Mouse (Mus musculus): Measurements from ENCODE around the gene Gm49388. TPM values are rescaled to one million over a fixed set of nuclear protein-coding genes. Genes with fewer than 3 reads are reported as not detected.
"Not testable (repeated sequence)": the region's sequence is repeated elsewhere in the genome, so short reads cannot be mapped to it uniquely, and the experiment has no call there.

Gm49388 gene
- polyA plus RNA-seq, 1 experiment = 1.4 TPM

DNA sequence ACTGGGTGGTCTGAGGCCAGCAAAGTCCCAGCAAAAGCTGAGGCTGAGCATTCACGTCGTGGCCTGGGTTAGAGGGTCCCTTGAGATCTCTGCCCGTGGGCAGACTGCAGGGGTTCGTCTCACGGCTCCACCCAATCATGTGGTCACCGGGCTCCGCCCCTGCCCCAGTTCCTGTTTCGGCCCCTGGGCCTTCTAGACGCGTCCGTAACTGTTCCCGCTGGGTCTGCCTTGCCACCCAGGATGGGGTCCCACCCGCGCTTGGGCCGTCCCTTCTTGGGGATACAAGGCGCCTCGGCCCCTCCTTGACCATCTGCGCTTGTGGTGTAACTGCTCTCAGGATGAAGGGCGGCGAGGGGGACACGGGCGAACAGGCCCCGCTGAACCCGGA, 15.8 kb upstream of the Gm49388 start, which contains the start of gene Orai3:
Orai3 (plus strand) TSS at position 165 of the 388 bp plus-strand sequence.
- H3K36me3 ChIP-seq (ENCODE audit: control insufficient read depth, insufficient read depth) = peaks cover 18% of the 10 kb centered on the region
- peak within 1 kb of the TSS; percentile 83 for H3ac ChIP-seq (ENCODE audit: control insufficient read depth, insufficient read length, low read depth)
- H3K27me3 ChIP-seq (ENCODE audit: control insufficient read depth, insufficient read depth, insufficient read length) = no peaks in the 10 kb centered on the region
- H3K79me2 ChIP-seq (ENCODE audit: control insufficient read depth, insufficient read depth) = peaks cover 12% of the 10 kb centered on the region
- H3K4me3 ChIP-seq (ENCODE audit: insufficient read depth, poor library complexity, severe bottlenecking) = peak within 1 kb of the TSS; percentile 37
- H3K79me3 ChIP-seq (ENCODE audit: low read depth) = no peaks in the 10 kb centered on the region
- peak; percentile 72 for TF ChIP-seq USF1 (IDR thresholded peaks at IDR 0.05; ENCODE audit: low read depth)
- no peak for TF ChIP-seq MYOD1 (IDR thresholded peaks at IDR 0.05; ENCODE audit: control insufficient read depth, insufficient read length, low read depth)

DNA sequence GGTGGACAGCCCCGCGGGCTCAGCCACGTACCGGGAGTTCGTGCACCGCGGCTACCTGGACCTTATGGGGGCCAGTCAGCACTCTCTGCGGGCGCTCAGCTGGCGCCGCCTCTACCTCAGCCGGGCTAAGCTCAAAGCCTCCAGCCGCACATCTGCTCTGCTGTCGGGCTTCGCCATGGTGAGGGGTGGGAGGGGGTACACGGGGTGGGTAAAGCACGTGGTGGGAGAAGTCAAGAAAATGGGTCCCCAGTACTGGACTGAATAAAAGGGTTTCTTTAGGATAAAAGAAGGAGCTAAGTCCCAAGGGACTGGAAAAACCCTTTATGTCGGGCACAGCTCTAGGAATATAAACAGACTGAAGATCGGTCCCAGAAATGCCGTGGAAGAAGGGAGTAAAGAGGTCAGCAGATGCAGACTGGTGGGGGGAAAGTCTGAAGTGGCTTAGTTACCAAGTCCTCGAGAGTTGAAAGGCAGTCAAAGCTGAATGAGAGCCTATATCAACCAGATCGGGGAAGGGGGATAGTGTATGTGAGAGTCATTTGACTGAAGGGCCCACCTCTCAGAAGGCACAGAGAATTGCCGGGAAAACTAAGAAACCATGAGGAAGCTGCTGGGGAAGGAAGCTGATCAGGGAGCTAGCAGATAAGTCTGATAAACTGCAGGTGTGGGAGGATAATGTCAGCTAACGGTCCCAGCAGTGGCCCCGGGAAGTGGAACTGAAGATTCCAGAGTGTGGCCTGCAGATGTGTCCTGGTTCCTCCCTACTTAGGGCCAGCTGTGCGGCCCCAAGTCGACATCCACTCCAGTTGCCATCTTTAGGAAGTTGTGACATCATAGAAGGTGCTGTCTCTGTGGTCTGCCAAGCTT, 15.1 kb upstream of the Gm49388 start:
- Histone ChIP-seq H3K79me3 (ENCODE audit: low read depth) (no peaks in the 10 kb centered on the region), H3K4me3 (ENCODE audit: insufficient read depth, poor library complexity, severe bottlenecking) (peak overlapping the region; percentile 37), H3K27me3 (ENCODE audit: control insufficient read depth, insufficient read depth, insufficient read length) (no peaks in the 10 kb centered on the region), H3ac (ENCODE audit: control insufficient read depth, insufficient read length, low read depth) (peak overlapping the region; percentile 83), H3K36me3 (ENCODE audit: control insufficient read depth, insufficient read depth) (peaks cover 13% of the 10 kb centered on the region), H3K79me2 (ENCODE audit: control insufficient read depth, insufficient read depth) (peaks cover 12% of the 10 kb centered on the region)
- no peak for TF ChIP-seq FOSL1 (IDR thresholded peaks at IDR 0.05; ENCODE audit: insufficient read depth, low read length, poor library complexity, severe bottlenecking)
- TF ChIP-seq CTCF (IDR thresholded peaks at IDR 0.05; ENCODE audit: control insufficient read depth, insufficient read depth, insufficient read length) = no peak
- no peak for TF ChIP-seq MAX (IDR thresholded peaks at IDR 0.05)
- TF ChIP-seq USF1 (IDR thresholded peaks at IDR 0.05; ENCODE audit: low read depth) = no peak
- TF ChIP-seq MYOG (IDR thresholded peaks at IDR 0.05; ENCODE audit: control insufficient read depth, extremely low read depth, insufficient read length) = no peak
- no peak for TF ChIP-seq MYOD1 (IDR thresholded peaks at IDR 0.05; ENCODE audit: control insufficient read depth, insufficient read length, low read depth)
- no peak for TF ChIP-seq CEBPB (IDR thresholded peaks at IDR 0.05; ENCODE audit: low read depth)

DNA sequence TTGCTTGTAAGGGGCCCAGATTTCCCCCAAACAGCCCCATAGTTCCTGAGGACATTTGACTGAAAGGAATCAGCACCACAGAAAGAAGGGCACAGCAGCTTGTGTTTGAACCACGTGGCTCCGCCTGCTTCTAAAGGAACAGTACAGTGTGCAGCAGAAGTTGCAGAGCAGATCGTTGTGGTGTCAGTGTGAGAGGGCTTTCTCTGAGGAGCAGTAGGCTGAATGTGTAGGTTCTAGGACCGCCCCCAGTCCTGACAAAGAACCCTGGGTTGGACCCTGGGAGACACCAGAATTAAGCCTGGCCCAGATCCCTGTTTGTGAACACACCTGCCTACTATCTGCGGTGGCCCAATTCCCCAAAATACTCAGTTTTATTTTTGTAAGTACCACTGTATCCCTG, 14.1 kb upstream of the Gm49388 start:
- H3K4me3 ChIP-seq (ENCODE audit: insufficient read depth, poor library complexity, severe bottlenecking) = no peak overlapping the region
- H3K27me3 ChIP-seq (ENCODE audit: control insufficient read depth, insufficient read depth, insufficient read length) = no peaks in the 10 kb centered on the region
- H3K79me3 ChIP-seq (ENCODE audit: low read depth) = no peaks in the 10 kb centered on the region
- H3ac ChIP-seq (ENCODE audit: control insufficient read depth, insufficient read length, low read depth) = no peak overlapping the region
- TF ChIP-seq CEBPB (IDR thresholded peaks at IDR 0.05; ENCODE audit: low read depth) (no peak), MYOG (IDR thresholded peaks at IDR 0.05; ENCODE audit: control insufficient read depth, extremely low read depth, insufficient read length) (no peak), USF1 (IDR thresholded peaks at IDR 0.05; ENCODE audit: low read depth) (no peak), CTCF (IDR thresholded peaks at IDR 0.05; ENCODE audit: control insufficient read depth, insufficient read depth, insufficient read length) (no peak), MAX (IDR thresholded peaks at IDR 0.05) (no peak), FOSL1 (IDR thresholded peaks at IDR 0.05; ENCODE audit: insufficient read depth, low read length, poor library complexity, severe bottlenecking) (no peak), MYOD1 (IDR thresholded peaks at IDR 0.05; ENCODE audit: control insufficient read depth, insufficient read length, low read depth) (no peak)
- H3K79me2 ChIP-seq (ENCODE audit: control insufficient read depth, insufficient read depth) = peaks cover 12% of the 10 kb centered on the region
- peaks cover 7% of the 10 kb centered on the region for H3K36me3 ChIP-seq (ENCODE audit: control insufficient read depth, insufficient read depth)

DNA sequence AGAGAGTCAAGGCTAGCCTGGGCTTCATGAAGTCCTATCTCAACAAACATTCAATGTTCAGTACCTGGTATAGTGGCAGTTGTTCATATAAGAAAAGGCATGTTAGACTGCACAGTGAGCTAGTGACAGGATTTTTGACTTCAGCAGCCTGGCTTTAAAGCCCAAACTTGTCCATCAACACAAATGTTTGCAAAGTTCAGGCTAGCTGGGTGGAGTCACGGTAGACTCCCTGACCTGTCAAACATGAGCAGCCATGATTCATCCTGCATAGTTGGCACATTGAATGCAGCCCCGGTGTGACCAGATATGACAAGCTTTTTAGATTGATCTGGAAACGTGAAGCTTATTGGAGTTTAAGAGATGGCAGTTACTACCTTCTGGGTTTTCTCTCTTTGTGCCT, 13.3 kb upstream of the Gm49388 start:
- peaks cover 7% of the 10 kb centered on the region for H3K36me3 ChIP-seq (ENCODE audit: control insufficient read depth, insufficient read depth)
- peaks cover 12% of the 10 kb centered on the region for H3K79me2 ChIP-seq (ENCODE audit: control insufficient read depth, insufficient read depth)
- H3ac ChIP-seq (ENCODE audit: control insufficient read depth, insufficient read length, low read depth) = no peak overlapping the region
- H3K79me3 ChIP-seq (ENCODE audit: low read depth) = no peaks in the 10 kb centered on the region
- H3K27me3 ChIP-seq (ENCODE audit: control insufficient read depth, insufficient read depth, insufficient read length) = no peaks in the 10 kb centered on the region
- no peak for TF ChIP-seq USF1 (IDR thresholded peaks at IDR 0.05; ENCODE audit: low read depth)
- H3K4me3 ChIP-seq (ENCODE audit: insufficient read depth, poor library complexity, severe bottlenecking) = no peak overlapping the region

DNA sequence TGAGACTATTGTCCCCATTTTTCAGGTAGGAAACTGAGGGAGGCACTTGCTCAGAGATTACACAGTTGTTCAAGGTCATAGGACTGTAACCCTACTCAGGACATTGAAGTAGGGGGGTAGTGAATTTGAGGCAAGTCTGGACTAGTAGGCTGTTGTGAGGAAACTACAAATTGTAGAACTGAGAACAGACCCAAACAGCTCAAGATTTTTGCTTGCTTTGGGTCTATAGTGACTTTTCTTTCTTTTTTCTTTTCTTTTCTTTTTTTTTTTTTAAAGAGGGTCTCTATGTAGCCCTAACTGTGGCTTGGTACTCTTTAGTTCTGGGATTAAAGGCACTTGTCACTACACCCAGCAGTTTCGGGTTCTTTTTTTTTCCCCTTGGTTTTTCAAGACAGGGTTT, 12.9 kb upstream of the Gm49388 start:
- TF ChIP-seq USF1 (IDR thresholded peaks at IDR 0.05; ENCODE audit: low read depth) (no peak), MYOD1 (IDR thresholded peaks at IDR 0.05; ENCODE audit: control insufficient read depth, insufficient read length, low read depth) (no peak), MAX (IDR thresholded peaks at IDR 0.05) (no peak), FOSL1 (IDR thresholded peaks at IDR 0.05; ENCODE audit: insufficient read depth, low read length, poor library complexity, severe bottlenecking) (no peak), CEBPB (IDR thresholded peaks at IDR 0.05; ENCODE audit: low read depth) (no peak)
- H3K79me3 ChIP-seq (ENCODE audit: low read depth) = no peaks in the 10 kb centered on the region
- peaks cover 13% of the 10 kb centered on the region for H3K79me2 ChIP-seq (ENCODE audit: control insufficient read depth, insufficient read depth)
- H3ac ChIP-seq (ENCODE audit: control insufficient read depth, insufficient read length, low read depth) = no peak overlapping the region
- H3K36me3 ChIP-seq (ENCODE audit: control insufficient read depth, insufficient read depth) = peaks cover 6% of the 10 kb centered on the region
- no peaks in the 10 kb centered on the region for H3K27me3 ChIP-seq (ENCODE audit: control insufficient read depth, insufficient read depth, insufficient read length)
- H3K4me3 ChIP-seq (ENCODE audit: insufficient read depth, poor library complexity, severe bottlenecking) = no peak overlapping the region

DNA sequence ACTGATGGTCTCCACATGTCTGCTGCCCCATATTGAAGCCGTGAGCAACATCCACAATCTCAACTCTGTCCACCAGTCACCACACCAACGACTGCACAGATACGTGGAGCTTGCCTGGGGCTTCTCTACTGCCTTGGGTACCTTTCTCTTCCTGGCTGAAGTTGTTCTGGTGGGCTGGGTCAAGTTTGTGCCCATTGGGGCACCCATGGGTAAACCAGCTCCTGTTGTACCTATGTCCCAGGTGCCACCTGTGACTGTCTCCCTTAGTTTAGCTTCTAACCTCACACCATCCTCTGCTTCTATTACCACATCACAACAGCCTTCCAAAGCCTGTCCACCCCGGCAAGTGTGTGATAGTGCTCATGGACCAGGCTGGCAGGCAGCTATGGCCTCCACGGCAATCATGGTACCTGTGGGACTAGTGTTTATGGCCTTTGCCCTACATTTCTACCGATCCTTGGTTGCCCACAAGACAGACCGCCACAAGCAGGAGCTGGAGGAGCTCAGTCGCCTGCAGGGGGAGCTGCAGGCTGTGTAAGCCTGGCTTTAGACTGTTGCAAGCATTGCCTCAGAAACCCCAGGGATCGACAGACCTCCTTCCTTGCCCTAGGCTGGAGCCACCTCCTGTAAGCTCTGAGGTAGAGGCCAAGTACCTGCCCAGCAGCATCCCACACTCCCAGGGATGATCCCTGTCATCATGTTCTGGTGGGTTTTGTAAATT, 11.6 kb upstream of the Gm49388 start:
- no peak overlapping the region for H3K4me3 ChIP-seq (ENCODE audit: insufficient read depth, poor library complexity, severe bottlenecking)
- H3K79me2 ChIP-seq (ENCODE audit: control insufficient read depth, insufficient read depth) = peaks cover 25% of the 10 kb centered on the region
- peaks cover 3% of the 10 kb centered on the region for H3K36me3 ChIP-seq (ENCODE audit: control insufficient read depth, insufficient read depth)
- TF ChIP-seq FOSL1 (IDR thresholded peaks at IDR 0.05; ENCODE audit: insufficient read depth, low read length, poor library complexity, severe bottlenecking) (no peak), CTCF (IDR thresholded peaks at IDR 0.05; ENCODE audit: control insufficient read depth, insufficient read depth, insufficient read length) (peak; percentile 89), MAX (IDR thresholded peaks at IDR 0.05) (no peak), MYOD1 (IDR thresholded peaks at IDR 0.05; ENCODE audit: control insufficient read depth, insufficient read length, low read depth) (no peak)
- H3K27me3 ChIP-seq (ENCODE audit: control insufficient read depth, insufficient read depth, insufficient read length) = no peaks in the 10 kb centered on the region
- H3ac ChIP-seq (ENCODE audit: control insufficient read depth, insufficient read length, low read depth) = no peak overlapping the region
- peaks cover 12% of the 10 kb centered on the region for H3K79me3 ChIP-seq (ENCODE audit: low read depth)

DNA sequence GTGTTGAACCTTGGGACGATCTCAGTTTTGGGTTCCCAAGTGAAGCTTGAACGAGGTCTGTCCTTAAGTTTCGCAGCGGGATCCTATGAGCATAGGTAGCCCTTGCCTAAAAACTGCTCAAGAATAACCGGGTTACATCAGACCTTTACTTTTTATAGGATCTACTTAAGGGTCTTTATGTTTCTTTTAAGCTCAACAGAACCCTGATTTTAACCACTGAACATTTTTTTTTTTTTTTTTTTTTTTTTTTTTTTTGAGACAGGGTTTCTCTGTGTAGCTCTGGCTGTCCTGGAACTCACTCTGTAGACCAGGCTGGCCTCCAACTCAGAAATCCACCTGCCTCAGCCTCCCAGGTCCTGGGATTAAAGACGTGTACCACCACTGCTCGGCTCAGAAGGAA, 9.6 kb upstream of the Gm49388 start:
- H3K79me3 ChIP-seq (ENCODE audit: low read depth) = peaks cover 26% of the 10 kb centered on the region
- peak overlapping the region; percentile 53 for H3ac ChIP-seq (ENCODE audit: control insufficient read depth, insufficient read length, low read depth)
- peaks cover 37% of the 10 kb centered on the region for H3K79me2 ChIP-seq (ENCODE audit: control insufficient read depth, insufficient read depth)
- H3K4me3 ChIP-seq (ENCODE audit: insufficient read depth, poor library complexity, severe bottlenecking) = peak overlapping the region; percentile 52
- peaks cover 22% of the 10 kb centered on the region for H3K36me3 ChIP-seq (ENCODE audit: control insufficient read depth, insufficient read depth)
- not testable (repeated sequence) for H3K27me3 ChIP-seq (ENCODE audit: control insufficient read depth, insufficient read depth, insufficient read length)

Data from C2C12 (cell line).